Mouse (Mus musculus): ENCODE data around the gene Pde4d.
A peak's percentile ranks its signal among the peaks of the same experiment; 100 is the strongest.

Pde4d gene

GRCm38 (mm10) chr13:109599711-109600110 is 1150.0 kb downstream of the Pde4d start:
- DNase-seq, result no peak

- no peak for DNase-seq
Measured at GRCm38 (mm10) chr13:109604017-109604416, 1154.3 kb downstream of the Pde4d start.

- no peak for DNase-seq
Measured at GRCm38 (mm10) chr13:109605140-109605539, 1155.4 kb downstream of the Pde4d start.

GRCm38 (mm10) chr13:109609106-109609804 is 1159.5 kb downstream of the Pde4d start:
- DNase-seq, result no peak

- DNase-seq, result peak; percentile 12 to 36
Measured at GRCm38 (mm10) chr13:109609805-109610187, 1160.0 kb downstream of the Pde4d start.

- DNase-seq, result no peak
Measured at GRCm38 (mm10) chr13:109610772-109611171, 1161.0 kb downstream of the Pde4d start.

- DNase-seq, result no peak
Measured at GRCm38 (mm10) chr13:109615213-109615784, 1165.6 kb downstream of the Pde4d start.

GRCm38 (mm10) chr13:109615785-109616281 is 1166.1 kb downstream of the Pde4d start:
- DNase-seq, result peak in 1 of 2 experiments; percentile 8

- no peak for DNase-seq
Measured at GRCm38 (mm10) chr13:109619158-109619657, 1169.5 kb downstream of the Pde4d start.

GRCm38 (mm10) chr13:109622207-109622606 is 1172.5 kb downstream of the Pde4d start:
- no peak for DNase-seq

- DNase-seq, result no peak
Measured at GRCm38 (mm10) chr13:109623201-109623600, 1173.5 kb downstream of the Pde4d start.

- no peak for DNase-seq
Measured at GRCm38 (mm10) chr13:109624772-109625349, 1175.1 kb downstream of the Pde4d start.

- DNase-seq, result no peak
Measured at GRCm38 (mm10) chr13:109625466-109626129, 1175.8 kb downstream of the Pde4d start.

GRCm38 (mm10) chr13:109627265-109627664 is 1177.5 kb downstream of the Pde4d start:
- no peak for DNase-seq

- DNase-seq, result no peak
Measured at GRCm38 (mm10) chr13:109628606-109629005, 1178.9 kb downstream of the Pde4d start.

- no peak for DNase-seq
Measured at GRCm38 (mm10) chr13:109629216-109629615, 1179.5 kb downstream of the Pde4d start.

GRCm38 (mm10) chr13:109631399-109632026 is 1181.8 kb downstream of the Pde4d start:
- DNase-seq, result no peak

GRCm38 (mm10) chr13:109632387-109633036 is 1182.8 kb downstream of the Pde4d start:
- peak; percentile 80 to 86 for DNase-seq

- no peak for DNase-seq
Measured at GRCm38 (mm10) chr13:109633037-109633418, 1183.3 kb downstream of the Pde4d start.

- DNase-seq, result peak; percentile 51 to 57
Measured at GRCm38 (mm10) chr13:109635901-109636520, 1186.3 kb downstream of the Pde4d start.

- no peak for DNase-seq
Measured at GRCm38 (mm10) chr13:109638273-109638672, 1188.5 kb downstream of the Pde4d start.

- no peak for DNase-seq
Measured at GRCm38 (mm10) chr13:109639286-109639685, 1189.5 kb downstream of the Pde4d start.

All from lung, adult 18-20 months (tissue).